Mouse (Mus musculus) kidney, postnatal 25 days (tissue): ENCODE measurements around the gene E2f6.

ENCODE experiments used
- DNase-seq, 2 experiments: peaks; one replicate each; pipeline ENCODE4 v3.0.0; 2021; ENCODE audit warnings: mixed read lengths in 2 of 2

E2f6 gene

DNA sequence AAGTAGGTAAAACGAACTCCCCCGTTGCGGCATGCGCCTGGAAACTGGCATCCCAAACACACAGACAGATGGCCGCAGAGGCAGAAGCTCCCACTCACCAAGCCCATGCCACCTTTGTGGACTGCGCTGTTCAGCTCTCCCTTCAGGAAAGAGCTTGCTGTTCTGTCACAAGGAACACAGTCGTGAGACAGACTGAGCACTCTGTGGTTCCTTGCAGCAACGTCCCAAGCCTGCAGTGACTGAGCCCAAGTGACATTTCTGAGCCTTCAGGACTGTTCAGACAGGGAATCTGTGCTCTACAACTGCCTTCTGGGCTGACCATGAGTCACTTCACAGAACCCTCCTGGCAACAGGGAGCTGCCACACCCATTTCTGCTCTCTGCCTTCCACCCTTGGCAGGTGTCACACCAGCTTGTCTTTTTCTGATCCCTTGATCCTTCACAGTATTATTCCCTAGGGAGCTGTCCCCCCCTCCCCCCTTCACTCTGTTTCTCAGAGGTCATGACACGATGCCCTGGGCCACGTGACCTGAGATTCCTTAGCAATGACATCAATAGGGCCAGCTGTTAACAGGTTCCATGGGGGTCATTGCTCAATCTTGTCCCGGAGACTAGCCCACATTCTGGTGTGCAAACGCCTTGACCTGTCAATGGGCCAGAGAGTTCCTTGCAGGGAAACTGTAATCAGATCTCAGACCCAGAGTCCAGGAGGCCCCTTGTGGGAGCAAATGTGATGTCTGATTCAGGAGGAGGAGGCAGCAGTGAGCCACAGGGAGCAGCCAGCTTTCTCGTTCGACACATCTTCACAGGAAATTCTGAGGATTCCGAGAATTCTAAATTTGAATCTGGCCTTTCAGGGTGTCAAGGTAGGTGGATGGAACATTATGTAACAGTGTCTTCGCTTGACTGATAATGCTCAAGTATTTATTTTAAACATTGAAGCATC is 39.9 kb downstream of the E2f6 start:
- DNase-seq: peak; percentile 24 to 63

DNA sequence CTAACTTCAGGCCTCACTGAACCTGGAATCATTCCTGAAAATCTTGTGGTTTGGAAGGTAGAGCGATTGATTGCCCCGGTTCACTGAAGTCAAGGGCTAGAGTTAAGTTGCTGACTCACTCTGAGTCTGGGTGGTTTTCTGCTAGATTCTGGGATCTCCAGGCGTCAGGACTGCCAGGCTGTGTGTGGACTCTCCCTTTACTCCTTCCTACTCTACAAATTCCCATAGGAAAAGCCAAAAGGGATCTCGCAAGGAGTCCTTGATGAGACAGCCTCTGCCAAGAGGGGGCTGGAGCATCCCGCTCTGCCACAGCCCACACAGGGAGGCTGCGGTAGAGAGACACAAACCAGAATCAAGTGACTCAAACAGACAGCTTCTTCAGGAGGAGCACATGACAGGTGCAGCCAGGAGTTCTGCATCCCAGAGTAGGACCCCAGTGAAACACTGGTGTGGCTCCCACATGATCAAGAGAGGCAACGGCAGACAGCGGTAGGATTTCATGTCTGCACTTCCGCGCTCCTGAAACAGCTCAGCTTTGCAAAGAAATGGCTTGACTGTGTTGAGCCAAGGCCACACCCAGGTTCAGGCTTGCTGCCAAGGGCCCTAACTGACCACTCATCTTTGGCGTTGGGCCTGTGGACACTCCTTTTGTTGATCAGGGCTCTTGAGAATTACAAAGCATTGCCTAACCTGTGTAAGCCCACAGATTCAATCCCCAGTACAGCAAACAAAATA is 42.8 kb downstream of the E2f6 start:
- DNase-seq: peak; percentile 71 to 79

DNA sequence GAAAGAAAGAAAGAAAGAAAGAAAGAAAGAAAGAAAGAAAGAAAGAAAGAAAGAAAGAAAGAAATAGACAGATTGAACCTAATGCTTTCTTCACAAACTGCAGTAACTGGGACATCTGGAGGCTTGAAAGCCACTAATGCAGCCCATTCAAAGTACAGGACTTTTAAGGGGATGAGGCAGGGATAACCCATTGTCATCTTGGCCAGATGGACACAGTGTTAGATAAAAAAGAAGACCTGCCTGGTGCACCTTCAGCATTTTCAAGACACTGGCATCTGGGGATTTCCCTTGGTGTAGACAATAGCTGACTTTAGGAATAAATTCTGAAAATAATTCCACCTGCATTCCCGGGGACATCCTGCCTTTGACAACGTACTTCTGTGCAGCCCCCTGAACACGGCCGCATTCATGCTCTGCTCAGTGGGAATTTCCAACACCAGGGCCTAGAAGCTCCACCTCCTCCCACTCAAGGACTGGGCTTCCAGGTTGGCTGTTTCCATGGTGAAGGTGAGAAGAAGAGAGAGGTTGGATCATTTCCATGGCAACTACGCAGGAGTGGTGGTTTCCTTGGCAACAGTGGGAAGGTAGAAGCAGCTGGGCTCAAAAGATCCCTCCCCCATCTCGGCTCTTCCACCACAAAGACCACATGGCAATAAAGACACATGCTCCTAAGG is 45.0 kb downstream of the E2f6 start:
- DNase-seq: no peak

DNA sequence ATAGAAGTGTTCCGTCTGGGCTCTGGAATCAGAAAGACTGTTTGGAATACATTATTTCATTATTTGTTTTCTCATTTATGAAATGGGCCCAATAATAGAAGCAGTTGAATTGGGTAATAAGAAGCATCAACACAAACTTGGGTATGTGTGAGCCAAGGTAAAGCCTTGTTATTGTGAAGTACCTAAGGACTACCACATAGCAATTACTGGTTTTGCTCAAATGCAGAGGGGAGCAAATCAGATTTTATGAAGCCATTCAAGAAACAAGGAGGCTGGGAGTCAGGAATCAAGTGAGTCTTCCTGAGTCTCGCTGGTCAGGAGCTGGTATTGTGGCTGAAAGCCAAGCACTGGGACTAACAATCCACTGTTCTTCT is 45.5 kb downstream of the E2f6 start:
- no peak for DNase-seq

DNA sequence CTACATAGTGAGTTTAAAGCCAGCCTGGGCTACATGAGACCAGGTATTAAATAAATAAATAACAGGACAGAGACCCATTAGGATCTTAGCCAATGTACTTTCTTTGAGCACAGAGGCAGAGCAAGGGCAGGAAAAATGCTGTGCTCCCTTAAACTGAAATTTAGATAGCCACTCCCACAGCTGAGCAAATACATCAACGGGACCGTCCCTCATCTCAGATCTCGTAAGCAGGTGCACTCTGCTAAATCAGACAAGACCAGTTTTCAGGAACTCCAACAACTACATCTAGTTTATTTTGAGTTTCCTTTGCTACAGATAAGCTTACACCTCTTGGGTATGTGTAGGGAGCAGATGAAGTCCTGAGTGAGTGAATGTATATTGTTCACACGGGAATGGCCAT is 47.3 kb downstream of the E2f6 start:
- DNase-seq: no peak

DNA sequence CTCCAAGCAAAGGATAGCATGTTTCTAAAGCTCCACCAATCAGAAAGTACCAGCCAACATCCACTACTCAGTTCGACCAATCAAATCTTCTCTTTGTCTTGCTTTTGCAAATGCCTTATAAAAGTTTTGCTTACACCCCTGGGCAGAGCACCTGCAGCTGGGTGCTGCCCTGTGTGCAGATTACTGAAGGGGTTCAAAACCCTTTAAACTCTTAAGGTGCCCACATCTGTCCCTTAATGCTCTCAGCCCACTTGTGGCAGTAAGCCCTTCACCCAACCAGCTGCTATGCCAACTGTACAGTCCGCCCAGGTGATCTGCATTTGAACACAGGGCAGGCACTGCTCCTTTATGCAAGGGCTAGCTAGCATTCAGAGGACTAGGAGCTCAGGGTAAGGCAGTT is 49.0 kb downstream of the E2f6 start:
- DNase-seq: no peak

DNA sequence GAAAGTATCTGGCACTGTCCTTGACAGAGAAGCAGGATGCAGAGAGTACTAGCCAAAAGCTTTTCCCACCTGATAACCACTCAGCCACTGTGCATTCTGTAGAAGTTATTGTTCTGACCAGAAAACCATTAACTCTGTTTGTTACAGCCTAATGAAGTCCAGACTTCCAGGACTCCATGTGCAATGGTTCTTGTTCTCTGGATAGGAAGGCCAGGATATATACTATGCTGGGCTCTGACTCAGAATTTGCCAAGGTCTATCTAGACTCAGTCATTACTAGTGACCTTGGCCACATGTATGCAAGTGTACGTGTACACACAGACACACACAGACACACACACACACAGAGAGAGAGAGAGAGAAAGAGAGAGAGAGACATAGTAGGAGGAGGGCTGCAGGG is 49.8 kb downstream of the E2f6 start:
- DNase-seq: no peak

DNA sequence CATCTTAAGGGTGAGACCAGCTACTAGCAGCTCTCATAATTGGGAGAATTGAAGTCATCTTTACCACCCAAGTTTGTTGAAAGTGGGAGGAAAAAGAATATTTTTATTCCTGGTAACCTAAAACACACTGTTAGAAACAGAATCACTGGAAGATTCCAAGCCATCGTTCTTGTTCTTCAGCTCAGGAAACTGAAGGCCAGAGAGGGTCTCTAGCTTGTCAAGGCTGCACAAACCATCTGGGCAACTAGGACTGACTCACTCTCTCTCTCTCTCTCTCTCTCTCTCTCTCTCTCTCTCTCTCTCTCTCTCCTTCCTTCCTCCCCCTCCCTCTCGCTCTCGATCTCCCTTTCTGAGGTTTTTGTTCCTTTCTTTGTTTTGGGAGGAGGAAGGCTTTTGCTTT is 50.2 kb downstream of the E2f6 start:
- DNase-seq: no peak

DNA sequence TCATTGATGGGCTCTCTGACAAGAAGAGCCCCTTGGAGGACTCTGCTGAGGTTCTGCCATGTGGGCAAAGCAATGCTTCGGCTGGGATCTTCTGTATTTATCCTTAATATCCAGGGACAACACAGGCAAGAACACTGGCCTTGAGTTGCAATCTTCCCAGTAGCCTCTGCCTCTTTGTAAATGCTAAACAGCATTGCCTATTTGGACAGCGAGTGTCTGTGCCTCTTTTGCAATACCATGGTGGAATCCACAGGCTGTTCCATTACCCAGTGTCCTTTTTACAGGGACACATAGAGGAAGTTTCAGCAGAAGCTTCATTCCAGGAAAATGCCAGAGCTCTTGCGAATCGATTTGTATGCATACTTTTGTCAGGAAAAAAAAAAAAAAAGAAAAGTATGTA is 53.7 kb downstream of the E2f6 start:
- DNase-seq: no peak

DNA sequence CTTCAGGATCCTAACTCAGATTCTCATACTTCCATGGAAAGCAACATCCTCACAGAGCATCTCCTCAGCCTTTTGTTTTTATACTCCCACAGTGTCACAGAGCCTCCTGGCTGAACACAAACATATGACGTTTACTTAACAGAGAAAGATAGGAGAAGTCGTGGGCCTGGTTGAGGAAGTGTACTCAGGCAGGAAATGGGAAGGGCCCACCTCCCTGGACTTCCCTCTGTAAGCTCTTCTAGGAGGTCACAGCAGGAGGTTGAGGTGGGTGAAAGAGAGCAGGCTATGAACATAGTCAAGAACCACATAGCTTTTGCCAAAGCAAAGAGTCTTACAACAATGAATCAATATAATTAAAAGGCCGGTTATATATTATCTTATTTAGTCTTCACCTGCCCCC is 55.1 kb downstream of the E2f6 start:
- DNase-seq: peak in 1 of 2 experiments; percentile 48

DNA sequence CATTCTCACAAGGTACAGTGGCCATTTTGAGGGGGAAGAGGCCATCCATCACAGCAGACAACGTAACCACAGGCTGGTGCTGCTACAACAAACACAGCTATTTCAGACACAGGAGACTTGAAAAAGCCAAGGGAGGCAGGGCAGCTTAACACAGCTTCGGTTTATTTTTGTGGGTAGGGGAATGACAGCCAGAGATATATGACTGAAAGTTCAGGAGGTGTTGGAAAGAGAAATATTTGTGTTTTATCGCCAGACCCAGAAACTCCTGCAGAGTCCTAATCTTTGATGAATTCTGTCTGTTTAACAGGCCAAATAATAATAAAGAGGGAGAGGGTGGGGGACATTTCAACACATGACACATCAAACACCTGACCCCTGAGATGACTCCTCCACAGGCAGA is 55.7 kb downstream of the E2f6 start:
- no peak for DNase-seq

DNA sequence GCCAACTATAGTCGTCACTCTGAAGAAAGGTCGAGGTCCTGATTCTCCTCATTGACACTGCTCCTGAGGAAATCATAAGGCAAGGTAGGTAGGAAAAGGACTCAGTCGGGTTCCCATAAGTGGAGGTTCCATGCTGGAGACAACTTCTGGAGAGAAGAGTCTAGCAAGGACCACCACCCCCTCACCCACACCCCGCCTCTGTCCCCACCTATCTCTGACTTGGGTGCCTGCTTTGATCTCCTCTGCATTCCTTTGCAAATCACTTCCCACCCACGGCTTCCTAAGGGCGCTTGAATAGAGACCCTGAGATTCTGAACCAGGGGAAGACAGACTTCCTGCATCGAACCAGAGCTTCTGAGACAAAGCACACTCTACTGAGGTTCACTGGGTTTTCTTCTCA is 56.5 kb downstream of the E2f6 start:
- DNase-seq: no peak

DNA sequence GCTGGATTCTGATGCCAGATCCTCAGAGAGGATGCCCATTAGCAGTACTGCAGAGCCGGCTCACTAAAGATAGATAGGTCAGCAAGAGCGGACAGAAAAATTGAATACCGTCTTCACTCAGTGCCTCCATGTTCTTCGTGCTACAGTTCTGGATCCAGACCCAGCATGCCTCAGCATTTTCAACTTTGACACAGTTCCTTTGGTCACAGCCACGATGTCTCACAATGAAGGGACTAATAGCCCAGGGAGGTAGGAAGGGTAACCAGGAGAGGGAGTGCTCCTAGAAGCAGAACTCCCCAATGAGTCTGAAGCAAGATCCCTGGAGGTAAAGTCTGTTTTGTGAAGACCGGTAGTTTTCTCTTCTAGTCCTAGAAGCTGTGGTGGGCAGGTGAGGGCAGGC is 57.9 kb downstream of the E2f6 start:
- DNase-seq: no peak

DNA sequence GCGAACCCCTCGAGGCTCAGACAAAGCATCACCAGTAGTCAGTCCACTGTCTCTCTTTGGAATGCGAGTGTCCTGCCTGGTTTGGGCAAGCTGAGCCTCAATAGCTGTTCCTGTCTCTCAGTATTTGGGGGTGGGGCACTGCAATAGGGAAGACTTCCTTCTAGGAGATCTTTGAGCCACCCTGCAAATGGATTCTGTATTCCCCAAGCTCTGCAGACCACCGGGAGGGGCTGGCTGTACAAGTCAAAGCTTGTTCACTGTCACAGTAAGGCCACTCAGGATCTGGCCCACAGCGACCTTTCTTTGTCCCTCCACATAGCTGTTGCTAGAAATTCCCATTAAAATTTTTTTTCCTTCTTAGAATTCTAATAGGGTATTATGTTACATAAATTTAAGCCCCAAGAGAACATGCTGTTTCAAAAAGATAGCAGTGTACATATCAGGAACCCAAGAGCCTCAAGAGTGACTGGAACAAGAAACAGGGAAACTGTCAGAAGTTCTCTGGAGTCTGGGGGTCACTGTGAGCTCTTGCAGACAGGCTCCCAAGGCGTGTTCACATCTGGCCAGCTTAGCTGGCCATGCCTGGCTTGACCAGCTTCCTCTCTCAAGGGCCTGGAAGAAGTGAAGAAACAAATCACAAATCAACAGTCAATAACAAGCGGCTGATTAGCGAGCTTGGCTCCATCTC is 58.5 kb downstream of the E2f6 start:
- DNase-seq: no peak

DNA sequence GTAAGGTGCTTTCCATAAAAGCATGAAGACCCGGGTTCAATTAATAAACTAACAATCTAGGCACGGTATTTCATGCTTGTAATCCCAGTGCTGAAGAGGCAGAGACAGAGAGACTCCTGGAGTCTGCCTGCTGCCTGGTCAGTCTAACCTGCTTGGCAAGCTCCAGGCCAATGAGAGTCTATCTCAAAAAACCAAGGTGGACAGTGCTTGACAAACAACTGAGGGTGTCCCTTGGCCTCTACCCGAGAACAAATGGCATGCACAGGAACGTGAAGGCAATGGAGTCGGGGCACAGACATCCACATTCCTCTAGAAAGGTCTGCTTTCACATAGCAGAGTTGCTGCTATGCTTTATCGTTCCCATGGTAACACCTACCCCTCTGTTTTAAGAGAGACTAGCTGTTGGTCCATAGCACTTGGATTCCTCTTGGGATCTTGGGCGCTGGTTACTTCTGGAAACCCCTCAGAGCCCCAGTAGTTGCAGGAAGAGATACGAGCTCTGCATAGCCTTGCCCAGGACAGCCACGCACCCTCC is 59.2 kb downstream of the E2f6 start:
- DNase-seq: no peak

DNA sequence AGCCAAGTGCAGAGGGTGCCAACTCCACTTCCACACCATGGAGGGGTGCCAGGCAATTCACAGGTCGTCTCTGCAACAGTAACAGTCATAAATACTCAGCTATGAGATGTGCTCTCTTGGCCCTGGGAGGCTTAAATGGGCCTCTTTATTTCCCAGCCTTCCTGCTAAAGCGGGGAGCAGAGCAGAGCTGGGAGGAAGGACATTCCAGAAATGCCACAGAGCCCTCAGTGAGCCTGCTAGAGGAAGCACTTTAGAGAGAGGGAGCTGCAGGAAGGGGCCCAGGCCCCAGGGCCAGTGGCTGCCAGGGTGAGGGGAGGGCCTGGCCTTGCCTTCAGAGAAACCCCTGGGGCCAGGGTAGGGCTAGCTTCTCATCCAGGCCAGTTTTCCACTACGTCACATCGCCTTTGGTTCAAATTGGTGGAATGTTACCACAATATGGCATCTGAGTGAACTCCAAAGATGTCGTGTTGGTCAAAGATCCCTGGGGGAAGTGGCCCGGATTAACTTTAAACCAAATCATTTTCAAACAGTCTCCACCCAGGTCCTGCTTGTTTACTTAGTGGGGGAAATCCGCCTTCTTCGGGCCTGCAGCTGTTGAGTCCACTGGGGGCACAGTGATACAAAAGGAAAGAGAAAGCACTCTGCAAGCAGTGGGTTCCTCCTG is 59.8 kb downstream of the E2f6 start:
- peak; percentile 73 to 76 for DNase-seq

DNA sequence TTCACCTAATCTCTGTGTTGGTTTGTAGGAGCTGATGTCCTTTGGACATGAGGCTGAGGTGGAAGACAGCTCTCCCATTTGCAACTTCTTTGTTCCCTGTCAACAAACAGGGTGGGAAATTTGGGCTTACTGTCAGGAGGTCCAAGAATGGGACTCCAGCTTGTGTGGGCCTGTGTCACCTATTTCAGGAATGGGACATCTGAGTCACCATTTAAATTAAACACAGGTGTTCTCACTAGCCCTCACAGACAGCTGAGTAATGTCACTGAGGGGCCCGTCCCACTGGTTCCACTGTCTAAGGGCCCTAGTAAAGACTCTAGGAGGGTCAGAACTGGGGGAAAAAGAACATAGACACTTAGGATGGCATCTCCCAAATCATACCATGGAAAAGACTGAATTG is 61.2 kb downstream of the E2f6 start:
- no peak for DNase-seq

DNA sequence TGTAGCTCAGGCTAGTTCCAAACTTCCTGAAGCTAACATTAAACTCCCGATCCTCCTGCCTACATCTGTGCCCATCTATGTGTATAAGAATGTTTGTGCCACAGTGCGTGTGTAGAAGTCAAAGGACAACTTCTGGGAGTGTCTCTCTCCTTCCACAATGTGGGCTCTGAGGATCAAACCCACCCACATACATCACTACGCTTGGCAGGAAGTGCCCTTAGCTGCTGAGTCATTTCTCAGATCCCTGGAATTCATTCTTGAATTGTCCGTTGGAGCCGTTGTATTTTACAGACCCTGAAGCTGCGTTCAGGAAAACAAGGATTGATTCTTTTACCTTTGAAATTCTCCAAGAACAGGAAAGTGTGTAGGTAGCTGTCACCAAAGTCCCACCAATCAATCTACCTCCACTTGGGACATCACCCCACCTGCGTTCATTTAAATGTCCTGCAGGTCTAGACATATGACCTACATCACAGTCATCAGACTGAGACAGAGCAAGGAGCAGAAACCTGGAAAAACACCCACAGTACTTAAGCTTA is 62.2 kb downstream of the E2f6 start:
- no peak for DNase-seq

DNA sequence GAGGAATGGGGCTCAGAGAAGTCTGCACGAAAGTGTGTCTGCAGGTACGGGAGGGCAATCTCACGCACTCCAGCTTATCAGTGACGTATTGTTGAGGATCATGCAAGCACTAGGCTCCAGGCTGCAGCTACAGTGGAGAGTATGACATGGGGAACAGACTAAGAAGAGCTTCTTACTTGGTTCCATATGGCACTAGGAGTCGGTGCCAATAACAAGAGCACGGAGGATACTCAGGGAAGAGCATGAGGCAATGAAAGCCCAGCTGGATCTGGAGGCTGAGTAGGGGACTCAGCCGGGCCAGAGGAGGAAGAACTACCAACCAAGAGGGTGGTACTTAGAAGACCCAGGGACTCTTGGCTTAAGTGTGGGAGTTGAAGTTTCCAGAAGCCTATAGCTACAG is 62.8 kb downstream of the E2f6 start:
- DNase-seq: no peak

DNA sequence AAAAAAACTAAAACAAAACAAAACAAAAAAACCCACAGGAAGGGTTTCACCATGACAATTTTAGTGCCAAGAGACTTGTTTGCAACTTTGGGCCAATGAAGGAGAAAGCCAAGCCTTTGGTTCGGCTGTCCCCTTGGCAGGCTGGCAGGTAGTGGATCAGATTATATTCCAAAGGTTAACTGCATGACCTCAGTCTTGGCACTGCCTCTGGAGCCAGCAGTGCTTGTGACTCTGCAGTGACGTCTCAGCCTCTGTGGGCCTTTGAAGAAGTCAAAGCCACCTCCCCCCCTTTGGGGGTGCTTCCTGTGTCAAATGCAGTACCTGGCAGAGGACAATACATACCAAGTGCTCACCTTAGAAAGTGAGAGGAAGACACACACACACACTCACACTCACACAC is 63.3 kb downstream of the E2f6 start:
- DNase-seq: peak; percentile 81 to 86

DNA sequence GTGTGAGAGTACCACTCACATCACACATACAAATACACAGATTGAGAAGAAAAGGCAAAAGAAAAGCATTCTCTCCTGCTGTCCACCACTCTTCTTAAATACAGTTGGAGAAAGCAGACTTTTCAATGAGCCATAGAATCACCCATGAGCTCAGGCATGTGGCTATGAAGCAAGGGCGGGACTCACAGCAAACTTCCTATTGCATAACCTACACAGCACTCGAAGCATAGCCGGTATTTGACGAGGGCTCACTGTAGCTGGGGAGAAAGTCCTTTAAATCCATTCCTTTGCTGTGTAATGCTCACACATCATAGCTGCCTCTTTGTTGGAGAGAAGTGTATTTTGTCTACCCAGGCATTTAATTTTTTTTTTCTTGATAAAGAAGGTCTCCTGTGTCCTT is 64.5 kb downstream of the E2f6 start:
- DNase-seq: no peak

DNA sequence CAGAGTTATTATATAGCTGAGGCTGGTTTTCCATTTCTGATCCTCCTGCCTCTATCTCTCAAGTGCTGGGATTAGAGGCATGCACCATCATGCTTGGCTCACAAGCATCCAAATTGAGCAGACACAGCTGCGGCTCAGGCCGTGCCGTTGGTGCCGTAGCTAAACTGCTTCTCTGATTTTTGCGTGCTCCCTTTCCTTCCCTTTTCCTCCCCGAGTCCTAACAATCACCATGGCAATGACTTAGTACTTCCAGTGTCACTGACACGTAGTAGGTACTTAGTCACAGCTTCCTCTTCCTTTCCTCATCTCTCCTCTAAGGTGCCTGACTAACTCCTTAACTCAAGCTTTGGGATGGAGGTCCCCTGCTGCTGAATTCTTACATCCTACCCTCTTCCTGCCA is 64.9 kb downstream of the E2f6 start:
- DNase-seq: no peak
